Mouse (Mus musculus): Measurements from ENCODE around the gene Tnp2. TPM values are rescaled to one million over a fixed set of nuclear protein-coding genes. Genes with fewer than 3 reads are reported as not detected.

Tnp2 gene
- polyA plus RNA-seq, 1 experiment from 2014 or later = not detected

- Histone ChIP-seq H3K4me1 (replicated peaks; ENCODE audit: control insufficient read depth, insufficient read depth, low read length) (peaks cover 15% of the 10 kb centered on the region), H3K9me3 (ENCODE audit: control insufficient read depth, low read length) (no peaks in the 10 kb centered on the region)
- WGBS = under 1% methylated on average over 57 of the region's 59 CpGs
These were observed 2.9 kb downstream of the Tnp2 start, which contains the start of gene Socs1 for GRCm38 (mm10) chr16:10785371-10786231. Gene Socs1, minus strand, starts transcription at chr16:10785536.

GRCm38 (mm10) chr16:10784793-10785370 is 3.6 kb downstream of the Tnp2 start:
- H3K36me3 ChIP-seq (ENCODE audit: control insufficient read depth, insufficient read depth) = no peaks in the 10 kb centered on the region
- peaks cover 15% of the 10 kb centered on the region for H3K4me1 ChIP-seq (replicated peaks; ENCODE audit: control insufficient read depth, insufficient read depth, low read length)
- ATAC-seq = peak; percentile 82
- peak overlapping the region; percentile 100 for H3K4me2 ChIP-seq (ENCODE audit: low read length)
- H3K27me3 ChIP-seq (replicated peaks; ENCODE audit: control insufficient read depth, insufficient read depth, low read length) = peaks cover 14% of the 10 kb centered on the region
- H3K9me3 ChIP-seq (ENCODE audit: control insufficient read depth, low read length) = no peaks in the 10 kb centered on the region
- peak overlapping the region; percentile 80 for H3K27ac ChIP-seq (ENCODE audit: low read length)
- peak overlapping the region; percentile 79 for H3K9ac ChIP-seq (replicated peaks; ENCODE audit: low read depth, low read length)
- WGBS = under 1% methylated on average over 53 of the region's 55 CpGs
- peak overlapping the region; percentile 76 for H3K4me3 ChIP-seq (replicated peaks; ENCODE audit: low read length)

More at GRCm38 (mm10) chr16:10785371-10786231, 2.9 kb downstream of the Tnp2 start, which contains the start of gene Socs1:
- Histone ChIP-seq H3K4me3 (replicated peaks; ENCODE audit: low read length) (peak within 1 kb of the TSS; percentile 76), H3K4me2 (ENCODE audit: low read length) (peak within 1 kb of the TSS; percentile 100), H3K36me3 (ENCODE audit: control insufficient read depth, insufficient read depth) (no peaks in the 10 kb centered on the region), H3K27me3 (replicated peaks; ENCODE audit: control insufficient read depth, insufficient read depth, low read length) (peaks cover 14% of the 10 kb centered on the region), H3K9ac (replicated peaks; ENCODE audit: low read depth, low read length) (peak within 1 kb of the TSS; percentile 79), H3K27ac (ENCODE audit: low read length) (peak within 1 kb of the TSS; percentile 80)
- peak; percentile 86 for ATAC-seq

DNA sequence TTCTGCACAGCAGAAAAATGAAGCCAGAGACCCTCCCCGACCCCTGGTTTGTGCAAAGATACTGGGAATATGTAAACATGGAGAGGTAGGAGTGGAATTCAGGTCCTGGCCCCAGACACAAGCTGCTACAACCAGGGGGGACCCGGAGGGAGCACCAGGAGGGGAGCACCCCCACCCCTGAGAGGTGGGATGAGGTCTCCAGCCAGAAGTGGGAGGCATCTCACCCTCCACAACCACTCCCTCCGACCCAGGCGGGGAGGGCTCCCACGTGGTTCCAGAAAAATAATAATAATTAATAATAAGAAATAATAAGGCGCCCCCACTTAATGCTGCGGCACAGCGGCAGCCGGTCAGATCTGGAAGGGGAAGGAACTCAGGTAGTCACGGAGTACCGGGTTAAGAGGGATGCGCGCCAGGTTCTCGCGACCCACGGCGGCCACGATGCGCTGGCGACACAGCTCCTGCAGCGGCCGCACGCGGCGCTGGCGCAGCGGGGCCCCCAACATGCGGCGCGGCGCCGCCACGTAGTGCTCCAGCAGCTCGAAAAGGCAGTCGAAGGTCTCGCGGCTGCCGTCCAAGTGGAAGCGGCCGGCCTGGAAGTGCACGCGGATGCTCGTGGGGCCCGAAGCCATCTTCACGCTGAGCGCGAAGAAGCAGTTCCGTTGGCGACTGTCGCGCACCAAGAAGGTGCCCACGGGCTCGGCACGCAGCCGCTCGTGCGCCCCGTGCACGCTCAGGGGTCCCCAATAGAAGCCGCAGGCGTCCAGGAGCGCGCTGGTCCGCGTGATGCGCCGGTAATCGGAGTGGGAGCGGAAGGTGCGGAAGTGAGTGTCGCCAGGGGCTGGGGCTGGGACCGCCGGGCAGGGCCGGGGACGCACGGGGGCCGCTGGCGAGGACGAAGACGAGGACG is 4.3 kb downstream of the Tnp2 start:
- 3% methylated on average over 81 of the region's 81 CpGs for WGBS
- H3K4me1 ChIP-seq (replicated peaks; ENCODE audit: control insufficient read depth, insufficient read depth, low read length) = peaks cover 15% of the 10 kb centered on the region
- no peaks in the 10 kb centered on the region for H3K9me3 ChIP-seq (ENCODE audit: control insufficient read depth, low read length)
- no peaks in the 10 kb centered on the region for H3K36me3 ChIP-seq (ENCODE audit: control insufficient read depth, insufficient read depth)
- peak overlapping the region; percentile 76 for H3K4me3 ChIP-seq (replicated peaks; ENCODE audit: low read length)
- peak overlapping the region; percentile 100 for H3K4me2 ChIP-seq (ENCODE audit: low read length)
- peak overlapping the region; percentile 79 for H3K9ac ChIP-seq (replicated peaks; ENCODE audit: low read depth, low read length)
- no peak for ATAC-seq
- peaks cover 14% of the 10 kb centered on the region for H3K27me3 ChIP-seq (replicated peaks; ENCODE audit: control insufficient read depth, insufficient read depth, low read length)
- H3K27ac ChIP-seq (ENCODE audit: low read length) = no peak overlapping the region

DNA sequence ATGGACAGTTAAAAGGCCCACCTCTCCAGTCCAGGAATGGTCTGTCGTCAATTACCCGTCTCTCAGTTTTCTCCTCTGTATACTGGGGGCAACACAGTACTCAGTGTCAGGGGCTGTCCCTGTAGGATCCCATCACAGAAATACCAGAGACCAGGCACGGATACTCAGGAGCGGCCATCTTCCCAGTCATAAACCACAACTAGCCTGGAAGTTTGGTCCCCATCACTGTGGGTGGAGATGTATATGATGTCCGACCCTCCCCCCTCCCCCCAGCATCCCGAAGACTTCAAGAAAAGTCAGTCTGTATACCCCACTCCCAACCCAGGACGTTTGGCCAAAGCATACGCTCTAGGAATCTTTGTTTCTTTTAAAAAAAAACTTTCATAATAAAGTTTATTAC is 5.0 kb downstream of the Tnp2 start:
- Histone ChIP-seq H3K27ac (ENCODE audit: low read length) (no peak overlapping the region), H3K27me3 (replicated peaks; ENCODE audit: control insufficient read depth, insufficient read depth, low read length) (peaks cover 14% of the 10 kb centered on the region), H3K9me3 (ENCODE audit: control insufficient read depth, low read length) (no peaks in the 10 kb centered on the region), H3K9ac (replicated peaks; ENCODE audit: low read depth, low read length) (no peak overlapping the region), H3K4me1 (replicated peaks; ENCODE audit: control insufficient read depth, insufficient read depth, low read length) (peaks cover 15% of the 10 kb centered on the region), H3K4me3 (replicated peaks; ENCODE audit: low read length) (no peak overlapping the region), H3K36me3 (ENCODE audit: control insufficient read depth, insufficient read depth) (no peaks in the 10 kb centered on the region), H3K4me2 (ENCODE audit: low read length) (no peak overlapping the region; the same call in 1 of the 2 replicates)
- no peak for ATAC-seq
- WGBS = 74% methylated on average over 8 of the region's 8 CpGs

GRCm38 (mm10) chr16:10783152-10783434 is 5.4 kb downstream of the Tnp2 start:
- no peak for ATAC-seq
- Histone ChIP-seq H3K4me1 (replicated peaks; ENCODE audit: control insufficient read depth, insufficient read depth, low read length) (peaks cover 15% of the 10 kb centered on the region), H3K4me2 (ENCODE audit: low read length) (no peak overlapping the region), H3K36me3 (ENCODE audit: control insufficient read depth, insufficient read depth) (no peaks in the 10 kb centered on the region), H3K4me3 (replicated peaks; ENCODE audit: low read length) (no peak overlapping the region), H3K9ac (replicated peaks; ENCODE audit: low read depth, low read length) (no peak overlapping the region), H3K27me3 (replicated peaks; ENCODE audit: control insufficient read depth, insufficient read depth, low read length) (peaks cover 14% of the 10 kb centered on the region), H3K9me3 (ENCODE audit: control insufficient read depth, low read length) (no peaks in the 10 kb centered on the region), H3K27ac (ENCODE audit: low read length) (no peak overlapping the region)
- 48% methylated on average over 1 of the region's 1 CpGs for WGBS

GRCm38 (mm10) chr16:10782377-10783151 is 5.9 kb downstream of the Tnp2 start:
- Histone ChIP-seq H3K4me1 (replicated peaks; ENCODE audit: control insufficient read depth, insufficient read depth, low read length) (peaks cover 15% of the 10 kb centered on the region), H3K36me3 (ENCODE audit: control insufficient read depth, insufficient read depth) (no peaks in the 10 kb centered on the region), H3K27ac (ENCODE audit: low read length) (no peak overlapping the region), H3K4me2 (ENCODE audit: low read length) (no peak overlapping the region), H3K9ac (replicated peaks; ENCODE audit: low read depth, low read length) (0 out of 2 replicates have a peak overlapping the region, but pooled peaks have one; percentile 13), H3K27me3 (replicated peaks; ENCODE audit: control insufficient read depth, insufficient read depth, low read length) (peaks cover 14% of the 10 kb centered on the region), H3K9me3 (ENCODE audit: control insufficient read depth, low read length) (no peaks in the 10 kb centered on the region), H3K4me3 (replicated peaks; ENCODE audit: low read length) (no peak overlapping the region)
- no peak for ATAC-seq
- WGBS = 46% methylated on average over 6 of the region's 6 CpGs

DNA sequence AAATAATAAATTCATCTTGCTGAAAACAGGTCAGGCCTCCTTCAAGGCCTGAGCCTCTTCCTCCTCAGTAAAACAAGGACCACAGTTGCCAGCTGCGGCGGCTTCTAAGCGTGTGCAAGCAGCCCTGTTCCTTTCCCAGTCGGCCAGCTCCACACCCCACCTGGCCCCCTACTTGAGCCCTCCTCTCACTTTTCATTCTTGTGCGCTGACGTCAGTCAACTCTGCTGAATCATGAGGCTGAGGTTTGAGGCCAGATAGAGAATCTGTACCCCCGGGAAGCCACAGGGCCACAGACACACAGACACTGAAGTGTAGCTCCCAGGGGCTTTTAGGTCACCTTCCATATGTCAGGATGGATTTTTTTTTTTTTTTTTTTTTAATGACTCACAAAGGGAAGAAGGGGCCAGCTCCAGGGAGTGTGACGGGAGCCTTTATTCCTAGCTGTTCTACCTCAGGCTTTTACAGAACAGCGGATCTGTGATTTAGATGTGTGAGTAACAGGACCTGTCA is 6.5 kb downstream of the Tnp2 start:
- Histone ChIP-seq H3K4me1 (replicated peaks; ENCODE audit: control insufficient read depth, insufficient read depth, low read length) (peaks cover 15% of the 10 kb centered on the region), H3K4me2 (ENCODE audit: low read length) (no peak overlapping the region), H3K9ac (replicated peaks; ENCODE audit: low read depth, low read length) (no peak overlapping the region), H3K27me3 (replicated peaks; ENCODE audit: control insufficient read depth, insufficient read depth, low read length) (peaks cover 14% of the 10 kb centered on the region), H3K27ac (ENCODE audit: low read length) (no peak overlapping the region), H3K4me3 (replicated peaks; ENCODE audit: low read length) (no peak overlapping the region), H3K36me3 (ENCODE audit: control insufficient read depth, insufficient read depth) (no peaks in the 10 kb centered on the region), H3K9me3 (ENCODE audit: control insufficient read depth, low read length) (no peaks in the 10 kb centered on the region)
- WGBS = 39% methylated on average over 9 of the region's 9 CpGs
- no peak for ATAC-seq

- Histone ChIP-seq H3K4me2 (ENCODE audit: low read length) (no peak overlapping the region), H3K27ac (ENCODE audit: low read length) (no peak overlapping the region), H3K9ac (replicated peaks; ENCODE audit: low read depth, low read length) (no peak overlapping the region), H3K36me3 (ENCODE audit: control insufficient read depth, insufficient read depth) (no peaks in the 10 kb centered on the region), H3K9me3 (ENCODE audit: control insufficient read depth, low read length) (no peaks in the 10 kb centered on the region), H3K27me3 (replicated peaks; ENCODE audit: control insufficient read depth, insufficient read depth, low read length) (peaks cover 14% of the 10 kb centered on the region), H3K4me1 (replicated peaks; ENCODE audit: control insufficient read depth, insufficient read depth, low read length) (peaks cover 11% of the 10 kb centered on the region), H3K4me3 (replicated peaks; ENCODE audit: low read length) (no peak overlapping the region)
- ATAC-seq = no peak
- 86% methylated on average over 5 of the region's 5 CpGs for WGBS
These were observed 7.8 kb downstream of the Tnp2 start for GRCm38 (mm10) chr16:10780631-10781120.

Measured in forebrain, embryonic 16.5 days (tissue).